Comparison of ENCODE assay signal across 7 mouse cellular contexts in the genomic region with DNA sequence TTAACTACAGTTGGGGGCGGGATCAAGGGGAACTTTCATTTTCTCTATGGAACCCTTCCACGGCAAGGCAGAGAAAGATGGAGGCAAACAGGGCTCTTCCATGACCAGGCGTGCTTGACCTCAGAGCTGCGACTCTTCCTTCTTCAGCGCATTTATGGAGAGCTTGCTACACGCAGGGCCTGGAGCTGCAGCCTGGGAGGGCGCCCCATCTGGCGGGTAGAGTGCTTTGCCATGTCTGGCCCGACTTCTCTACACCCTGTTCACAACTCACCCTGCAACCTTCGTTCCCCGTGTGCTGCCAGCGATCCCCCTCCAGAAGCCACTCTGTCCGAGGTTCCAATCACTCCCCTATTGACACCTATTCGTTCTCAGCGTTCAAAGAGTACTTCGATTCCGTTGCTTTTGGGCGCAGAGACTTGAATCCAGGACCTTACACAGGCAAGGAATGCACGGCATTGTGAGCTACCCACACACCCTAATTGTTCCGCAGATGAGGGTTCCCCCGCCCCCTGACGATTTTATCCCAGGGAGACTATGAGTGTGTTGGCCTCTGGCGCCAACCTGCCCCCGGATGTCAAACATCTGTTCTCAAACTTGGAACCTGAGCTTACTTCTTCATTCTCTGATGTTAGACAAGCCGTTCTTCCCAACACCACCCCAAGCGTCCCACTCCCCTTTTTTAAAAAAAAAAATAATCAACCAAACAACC. TPM values are rescaled to one million over a fixed set of nuclear protein-coding genes. Genes with fewer than 3 reads are reported as not detected.
DNase-seq lines count a peak whose midpoint lies in the region; ATAC-seq and TF ChIP-seq lines count a peak whose summit lies in the region.

A gene (plus strand): TSS at position 74 of the 709 bp plus-strand sequence.

- 0 out of 2 replicates have a peak within 1 kb of the TSS, but pooled peaks have one; percentile 8 for H3K27ac ChIP-seq in forebrain, embryonic 16.5 days (ENCODE audit: low read length)
- no peak within 1 kb of the TSS for H3K27ac ChIP-seq in hindbrain, embryonic 11.5 days (ENCODE audit: low read depth, low read length)

- H3K4me1 ChIP-seq in forebrain, embryonic 16.5 days (replicated peaks; ENCODE audit: control insufficient read depth, insufficient read depth, low read length), result peaks cover 39% of the 10 kb centered on the region
- H3K4me1 ChIP-seq in hindbrain, embryonic 11.5 days (replicated peaks; ENCODE audit: control insufficient read depth, insufficient read depth, low read length), result peaks cover 8% of the 10 kb centered on the region; the same call in 1 of the 2 replicates

- H3K27me3 ChIP-seq in forebrain, embryonic 16.5 days (replicated peaks; ENCODE audit: control insufficient read depth, insufficient read depth, low read length), result peaks cover 17% of the 10 kb centered on the region
- peaks cover 22% of the 10 kb centered on the region for H3K27me3 ChIP-seq in hindbrain, embryonic 11.5 days (ENCODE audit: control insufficient read depth, insufficient read depth, low read length)

- peak within 1 kb of the TSS; percentile 64 for H3K9ac ChIP-seq in forebrain, embryonic 16.5 days (replicated peaks; ENCODE audit: low read depth, low read length)
- peak within 1 kb of the TSS; percentile 44; the same call in 1 of the 2 replicates for H3K9ac ChIP-seq in hindbrain, embryonic 11.5 days (ENCODE audit: low read depth, low read length)

- no peak for TF ChIP-seq POLR2A in brain, embryonic 14.5 days (IDR thresholded peaks at IDR 0.05; ENCODE audit: borderline replicate concordance, extremely low read depth, insufficient read depth, insufficient read length, poor library complexity, severe bottlenecking)

- no peaks in the 10 kb centered on the region for H3K9me3 ChIP-seq in forebrain, embryonic 16.5 days (ENCODE audit: control insufficient read depth, low read length)
- no peaks in the 10 kb centered on the region for H3K9me3 ChIP-seq in hindbrain, embryonic 11.5 days (ENCODE audit: control insufficient read depth, low read length)

- 0 out of 2 replicates have a peak, but pooled peaks have one; percentile 15 for TF ChIP-seq CTCF in brain, embryonic 14.5 days (IDR thresholded peaks at IDR 0.05; ENCODE audit: borderline replicate concordance, extremely low read depth, insufficient read depth, insufficient read length)

- ATAC-seq in forebrain, embryonic 16.5 days, result no peak
- no peak for ATAC-seq in hindbrain, embryonic 11.5 days (ENCODE audit: low FRiP score)

- H3K4me2 ChIP-seq in forebrain, embryonic 16.5 days (ENCODE audit: low read length), result peak within 1 kb of the TSS; percentile 91
- peak within 1 kb of the TSS; percentile 94 for H3K4me2 ChIP-seq in hindbrain, embryonic 11.5 days (replicated peaks; ENCODE audit: low read depth, low read length)

- peak within 1 kb of the TSS; percentile 70 for H3K4me3 ChIP-seq in forebrain, embryonic 16.5 days (replicated peaks; ENCODE audit: low read length)
- H3K4me3 ChIP-seq in hindbrain, embryonic 11.5 days (ENCODE audit: low read depth, low read length), result peak within 1 kb of the TSS; percentile 41

- 7% methylated on average over 26 of the region's 26 CpGs for WGBS in forebrain, embryonic 16.5 days
- 7% methylated on average over 26 of the region's 26 CpGs for WGBS in hindbrain, embryonic 11.5 days

- no peaks in the 10 kb centered on the region for H3K36me3 ChIP-seq in forebrain, embryonic 16.5 days (ENCODE audit: control insufficient read depth, insufficient read depth)
- H3K36me3 ChIP-seq in hindbrain, embryonic 11.5 days (ENCODE audit: control insufficient read depth, insufficient read depth, low read length), result no peaks in the 10 kb centered on the region

- peak; percentile 77 for DNase-seq in MN1 (ENCODE audit: low spot score)
- peak; percentile 36 for DNase-seq in brain, embryonic 14.5 days (ENCODE audit: low read depth)
- peak; percentile 47 for DNase-seq in hindbrain, embryonic 11.5 days (ENCODE audit: low spot score)
- peak in 1 of 2 experiments; percentile 29 for DNase-seq in layer of hippocampus, postnatal 14 days (ENCODE audit: low spot score in 2 of 2)
- peak; percentile 73 for DNase-seq in lung, postnatal 25 days (ENCODE audit: low spot score)
- peak; percentile 16 for DNase-seq in retina, embryonic 14.5 days (ENCODE audit: low spot score)

RNA-seq across cellular contexts. Expression of the gene that starts here (rescaled TPM):
- polyA plus RNA-seq in brain, embryonic 14.5 days (2012; rRNA removed), result 18.4 and 23.1 TPM in 2 replicates
- 13.8 and 16.1 TPM in 2 replicates for polyA plus RNA-seq in forebrain, embryonic 16.5 days (2015; fragmentation: Nextera tagmentation; extraction: Ambion mirVana)
- 6.6 and 8.8 TPM in 2 replicates for polyA plus RNA-seq in hindbrain, embryonic 11.5 days (2014; fragmentation: Nextera tagmentation; extraction: Ambion mirVana)
- total RNA-seq in layer of hippocampus, postnatal 14 days (2021), result 10 to 100 TPM; 29.1 to 34.5 TPM
